Mouse (Mus musculus): ENCODE measurements around the gene Rftn1. TPM values are rescaled to one million over a fixed set of nuclear protein-coding genes. Genes with fewer than 3 reads are reported as not detected.

Gene Rftn1
- total RNA-seq, 1 experiment: 5.0 TPM

GRCm38 (mm10) chr17:50229534-50229933 is 39.1 kb upstream of the Rftn1 start:
- in situ Hi-C loops (cut with MboI; ENCODE audit: low sequenced_read_pairs in 2 of 2, unreplicated experiment in 2 of 2): no loop called here
- H3K9me3 ChIP-seq (ENCODE audit: control insufficient read depth, insufficient read depth, low read depth, low read length): no peaks in the 10 kb centered on the region
- H3K4me3 ChIP-seq (ENCODE audit: insufficient read depth in 1 of 2, low read depth in 1 of 2, low read length in 2 of 2, poor library complexity in 1 of 2, severe bottlenecking in 1 of 2): no peak overlapping the region
- H3K9ac ChIP-seq (ENCODE audit: insufficient read depth, low read depth, low read length, poor library complexity, severe bottlenecking): no peak overlapping the region
- no peaks in the 10 kb centered on the region for H3K36me3 ChIP-seq (ENCODE audit: control insufficient read depth, insufficient read depth, low read length, poor library complexity, severe bottlenecking)
- no peak for DNase-seq (ENCODE audit: low read depth, low spot score)
- no peak overlapping the region for H3K27ac ChIP-seq (ENCODE audit: insufficient read depth, low read depth, low read length, poor library complexity, severe bottlenecking)
- no peak for TF ChIP-seq ZC3H11A (IDR thresholded peaks at IDR 0.05; ENCODE audit: borderline replicate concordance, low read depth, low read length)
- no peak for TF ChIP-seq CHD2 (IDR thresholded peaks at IDR 0.05; ENCODE audit: low read depth, low read length)
- TF ChIP-seq ZNF384 (IDR thresholded peaks at IDR 0.05; ENCODE audit: low read depth, low read length): no peak
- no peak for TF ChIP-seq MAFK (IDR thresholded peaks at IDR 0.05; ENCODE audit: insufficient read depth, low read depth, low read length)
- TF ChIP-seq HCFC1 (IDR thresholded peaks at IDR 0.05; ENCODE audit: borderline replicate concordance, insufficient read depth, low read length): no peak
- H3K4me1 ChIP-seq (ENCODE audit: control insufficient read depth in 2 of 2, insufficient read depth in 2 of 2, low read length in 2 of 2, poor library complexity in 1 of 2): no peaks in the 10 kb centered on the region

GRCm38 (mm10) chr17:50227366-50227765 is 36.9 kb upstream of the Rftn1 start:
- no peak overlapping the region for H3K9ac ChIP-seq (ENCODE audit: insufficient read depth, low read depth, low read length, poor library complexity, severe bottlenecking)
- no peak overlapping the region for H3K4me3 ChIP-seq (ENCODE audit: insufficient read depth in 1 of 2, low read depth in 1 of 2, low read length in 2 of 2, poor library complexity in 1 of 2, severe bottlenecking in 1 of 2)
- H3K9me3 ChIP-seq (ENCODE audit: control insufficient read depth, insufficient read depth, low read depth, low read length): no peaks in the 10 kb centered on the region
- no peak for TF ChIP-seq MAFK (IDR thresholded peaks at IDR 0.05; ENCODE audit: insufficient read depth, low read depth, low read length)
- no peak for TF ChIP-seq ZNF384 (IDR thresholded peaks at IDR 0.05; ENCODE audit: low read depth, low read length)
- TF ChIP-seq HCFC1 (IDR thresholded peaks at IDR 0.05; ENCODE audit: borderline replicate concordance, insufficient read depth, low read length): no peak
- no peak for TF ChIP-seq ZC3H11A (IDR thresholded peaks at IDR 0.05; ENCODE audit: borderline replicate concordance, low read depth, low read length)
- no peak for TF ChIP-seq CHD2 (IDR thresholded peaks at IDR 0.05; ENCODE audit: low read depth, low read length)
- DNase-seq (ENCODE audit: low read depth, low spot score): no peak
- no peak overlapping the region for H3K27ac ChIP-seq (ENCODE audit: insufficient read depth, low read depth, low read length, poor library complexity, severe bottlenecking)
- H3K36me3 ChIP-seq (ENCODE audit: control insufficient read depth, insufficient read depth, low read length, poor library complexity, severe bottlenecking): no peaks in the 10 kb centered on the region
- no peaks in the 10 kb centered on the region for H3K4me1 ChIP-seq (ENCODE audit: control insufficient read depth in 2 of 2, insufficient read depth in 2 of 2, low read length in 2 of 2, poor library complexity in 1 of 2)
- in situ Hi-C loops (cut with MboI; ENCODE audit: low sequenced_read_pairs in 2 of 2, unreplicated experiment in 2 of 2): no loop called here

GRCm38 (mm10) chr17:50224718-50225117 is 34.2 kb upstream of the Rftn1 start:
- TF ChIP-seq MAFK (IDR thresholded peaks at IDR 0.05; ENCODE audit: insufficient read depth, low read depth, low read length): no peak
- no peak for TF ChIP-seq HCFC1 (IDR thresholded peaks at IDR 0.05; ENCODE audit: borderline replicate concordance, insufficient read depth, low read length)
- TF ChIP-seq ZC3H11A (IDR thresholded peaks at IDR 0.05; ENCODE audit: borderline replicate concordance, low read depth, low read length): no peak
- TF ChIP-seq CHD2 (IDR thresholded peaks at IDR 0.05; ENCODE audit: low read depth, low read length): no peak
- no peak for TF ChIP-seq ZNF384 (IDR thresholded peaks at IDR 0.05; ENCODE audit: low read depth, low read length)
- Histone ChIP-seq H3K9ac (ENCODE audit: insufficient read depth, low read depth, low read length, poor library complexity, severe bottlenecking) (no peak overlapping the region), H3K4me1 (ENCODE audit: control insufficient read depth in 2 of 2, insufficient read depth in 2 of 2, low read length in 2 of 2, poor library complexity in 1 of 2) (no peaks in the 10 kb centered on the region), H3K27ac (ENCODE audit: insufficient read depth, low read depth, low read length, poor library complexity, severe bottlenecking) (no peak overlapping the region), H3K9me3 (ENCODE audit: control insufficient read depth, insufficient read depth, low read depth, low read length) (no peaks in the 10 kb centered on the region), H3K4me3 (ENCODE audit: insufficient read depth in 1 of 2, low read depth in 1 of 2, low read length in 2 of 2, poor library complexity in 1 of 2, severe bottlenecking in 1 of 2) (no peak overlapping the region), H3K36me3 (ENCODE audit: control insufficient read depth, insufficient read depth, low read length, poor library complexity, severe bottlenecking) (no peaks in the 10 kb centered on the region)
- DNase-seq (ENCODE audit: low read depth, low spot score): no peak
- in situ Hi-C loops (cut with MboI; ENCODE audit: low sequenced_read_pairs in 2 of 2, unreplicated experiment in 2 of 2): loop anchor here in 1 of 2 experiments (25.0 kb wide), 1 partner anchor 262 kb away; no protein-coding TSS in a partner anchor

- DNase-seq (ENCODE audit: low read depth, low spot score): no peak
- Histone ChIP-seq H3K27ac (ENCODE audit: insufficient read depth, low read depth, low read length, poor library complexity, severe bottlenecking) (no peak overlapping the region), H3K4me3 (ENCODE audit: insufficient read depth in 1 of 2, low read depth in 1 of 2, low read length in 2 of 2, poor library complexity in 1 of 2, severe bottlenecking in 1 of 2) (no peak overlapping the region), H3K9me3 (ENCODE audit: control insufficient read depth, insufficient read depth, low read depth, low read length) (no peaks in the 10 kb centered on the region), H3K4me1 (ENCODE audit: control insufficient read depth in 2 of 2, insufficient read depth in 2 of 2, low read length in 2 of 2, poor library complexity in 1 of 2) (no peaks in the 10 kb centered on the region), H3K9ac (ENCODE audit: insufficient read depth, low read depth, low read length, poor library complexity, severe bottlenecking) (no peak overlapping the region), H3K36me3 (ENCODE audit: control insufficient read depth, insufficient read depth, low read length, poor library complexity, severe bottlenecking) (no peaks in the 10 kb centered on the region)
- in situ Hi-C loops (cut with MboI; ENCODE audit: low sequenced_read_pairs in 2 of 2, unreplicated experiment in 2 of 2): loop anchor here in 1 of 2 experiments (25.0 kb wide), 1 partner anchor 256 kb away; no protein-coding TSS in a partner anchor
- no peak for TF ChIP-seq HCFC1 (IDR thresholded peaks at IDR 0.05; ENCODE audit: borderline replicate concordance, insufficient read depth, low read length)
- no peak for TF ChIP-seq ZNF384 (IDR thresholded peaks at IDR 0.05; ENCODE audit: low read depth, low read length)
- no peak for TF ChIP-seq ZC3H11A (IDR thresholded peaks at IDR 0.05; ENCODE audit: borderline replicate concordance, low read depth, low read length)
- no peak for TF ChIP-seq MAFK (IDR thresholded peaks at IDR 0.05; ENCODE audit: insufficient read depth, low read depth, low read length)
- no peak for TF ChIP-seq CHD2 (IDR thresholded peaks at IDR 0.05; ENCODE audit: low read depth, low read length)
Measured at GRCm38 (mm10) chr17:50217978-50218377, 27.5 kb upstream of the Rftn1 start.
